Mouse (Mus musculus) midbrain, embryonic 13.5 days (tissue): ENCODE results near the gene Nlgn3. TPM values are rescaled to one million over a fixed set of nuclear protein-coding genes. Genes with fewer than 3 reads are reported as not detected.
"Not testable (repeated sequence)": the region's sequence is repeated elsewhere in the genome, so short reads cannot be mapped to it uniquely, and the experiment has no call there.

Experiments
- ATAC-seq: fragments of 200-750 bp; cut with Nextera tagmentation; 2 replicates; pipeline ENCODE4 v1.8.0; 2017; ENCODE audit warnings: mild to moderate bottlenecking, moderate TSS enrichment, moderate library complexity
- H3K27ac ChIP-seq: fragments of 300-500 bp; sonication (generic); 2 replicates; pipeline ENCODE4 v1.5.1; 2015; ENCODE audit warnings: inconsistent platforms, mild to moderate bottlenecking, moderate library complexity
- H3K27me3 ChIP-seq: fragments of 300-500 bp; sonication (generic); 2 replicates; pipeline ENCODE4 v1.6.1; 2015; ENCODE audit warnings: mild to moderate bottlenecking, inconsistent platforms
- H3K36me3 ChIP-seq: fragments of 300-500 bp; sonication (generic); 2 replicates; pipeline ENCODE4 v1.6.1; 2015; ENCODE audit warnings: mild to moderate bottlenecking, inconsistent platforms
- H3K4me1 ChIP-seq: fragments of 300-500 bp; sonication (generic); replicated peaks from 2 replicates; pipeline ENCODE4 v1.6.1; 2015; ENCODE audit warnings: inconsistent platforms
- H3K4me2 ChIP-seq: fragments of 300-500 bp; sonication (generic); replicated peaks from 2 replicates; pipeline ENCODE4 v1.6.1; 2015; ENCODE audit warnings: moderate library complexity, mild to moderate bottlenecking, inconsistent platforms
- H3K4me3 ChIP-seq: fragments of 300-500 bp; sonication (generic); replicated peaks from 2 replicates; pipeline ENCODE4 v1.5.1; 2015; ENCODE audit warnings: mild to moderate bottlenecking, inconsistent platforms
- H3K9ac ChIP-seq: fragments of 300-500 bp; sonication (generic); replicated peaks from 2 replicates; pipeline ENCODE4 v1.6.1; 2015; ENCODE audit warnings: mild to moderate bottlenecking, inconsistent platforms
- H3K9me3 ChIP-seq: fragments of 300-500 bp; sonication (generic); 2 replicates; pipeline ENCODE4 v1.6.1; 2016; ENCODE audit warnings: mild to moderate bottlenecking, inconsistent platforms
- WGBS: fragments of 180-500 bp; shearing (Covaris S2); methylation state at CpG from one replicate; pipeline ENCODE4 v1.1.7; 2015; 5-methylcytosine and 5-hydroxymethylcytosine counted together
- polyA plus RNA-seq: library from polyadenylated mRNA; unstranded; fragments of >200 nt; fragmentation: Nextera tagmentation; extraction: Ambion mirVana; gene quantifications from 2 replicates; pipeline ENCODE4 v1.2.1, GENCODE M21; 2015

The Nlgn3 gene
- polyA plus RNA-seq, 1 experiment from 2014 or later, result 56.6 TPM

DNA sequence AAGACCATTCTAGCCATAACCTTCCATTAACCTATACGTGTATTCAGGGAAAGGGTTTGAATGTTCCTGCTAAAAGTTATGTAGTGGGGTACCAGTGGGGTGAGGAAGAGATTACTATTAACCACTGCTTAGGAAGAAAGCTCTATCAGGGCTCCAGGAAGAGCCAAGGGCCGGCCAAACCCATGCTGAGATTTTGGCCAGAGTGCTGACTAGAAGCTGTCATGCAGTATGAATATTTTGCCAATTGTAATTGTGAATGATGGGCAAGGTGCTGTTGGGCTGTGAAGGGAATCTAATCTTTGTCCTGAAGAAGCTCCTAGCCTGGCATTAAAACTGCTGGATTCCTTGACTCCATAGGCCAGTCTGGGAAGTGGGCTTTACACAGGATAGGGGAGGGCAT is 5.7 kb downstream of the Nlgn3 start:
- Histone ChIP-seq H3K4me2 (no peak overlapping the region), H3K9ac (no peak overlapping the region), H3K4me1 (peaks cover 38% of the 10 kb centered on the region), H3K27ac (no peak overlapping the region), H3K4me3 (no peak overlapping the region), H3K27me3 (no peaks in the 10 kb centered on the region; the same call in 1 of the 2 replicates), H3K36me3 (peaks cover 24% of the 10 kb centered on the region), H3K9me3 (no peaks in the 10 kb centered on the region)
- no peak for ATAC-seq
- WGBS, result 44% methylated on average over 2 of the region's 2 CpGs

- no peaks in the 10 kb centered on the region; the same call in 1 of the 2 replicates for H3K27me3 ChIP-seq
- peaks cover 15% of the 10 kb centered on the region for H3K4me1 ChIP-seq
- 91% methylated on average over 5 of the region's 5 CpGs for WGBS
- H3K36me3 ChIP-seq, result peaks cover 50% of the 10 kb centered on the region
- no peak overlapping the region for H3K9ac ChIP-seq
- H3K9me3 ChIP-seq, result no peaks in the 10 kb centered on the region
- no peak overlapping the region for H3K4me2 ChIP-seq
- H3K4me3 ChIP-seq, result no peak overlapping the region
- no peak for ATAC-seq
- no peak overlapping the region for H3K27ac ChIP-seq
Measured at GRCm38 (mm10) chrX:101309299-101309698, 10.3 kb downstream of the Nlgn3 start.

DNA sequence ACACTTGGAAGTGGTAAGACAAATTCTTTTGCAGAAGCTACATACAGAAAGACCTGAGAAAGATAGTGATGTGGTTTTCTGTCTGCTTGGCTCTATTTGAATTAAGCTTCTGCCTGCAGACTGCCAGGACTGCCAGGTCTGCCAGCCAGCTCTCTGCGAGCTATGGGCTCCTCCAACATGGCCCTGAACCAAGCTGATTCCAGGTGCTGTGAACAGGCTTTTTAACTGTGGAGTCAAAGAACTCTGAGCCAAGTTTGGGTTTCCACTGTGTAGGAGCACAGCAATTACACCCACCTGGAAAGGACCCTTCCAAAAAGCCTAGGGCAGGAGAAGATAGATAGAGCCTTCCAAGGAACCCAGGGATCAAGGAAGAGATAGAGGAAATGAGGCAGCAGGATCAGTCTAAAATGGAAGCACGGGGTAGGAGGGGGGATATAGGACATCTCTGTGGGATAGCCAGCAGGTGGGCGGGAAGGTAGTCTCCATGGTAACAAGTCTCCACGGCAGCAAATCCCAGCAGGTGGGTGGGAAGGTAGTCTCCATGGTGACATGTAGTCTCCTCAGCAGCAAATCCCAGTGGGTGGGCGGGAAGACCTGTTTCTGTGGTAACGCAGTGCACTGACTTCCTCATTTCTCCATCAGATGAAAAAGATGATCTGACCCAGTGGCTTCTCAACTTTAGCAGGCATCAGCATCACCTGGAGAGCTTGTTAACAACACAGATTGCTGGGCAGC is 14.8 kb downstream of the Nlgn3 start:
- Histone ChIP-seq H3K4me2 (no peak overlapping the region), H3K9ac (no peak overlapping the region), H3K4me1 (peaks cover 14% of the 10 kb centered on the region), H3K27me3 (no peaks in the 10 kb centered on the region), H3K27ac (no peak overlapping the region), H3K36me3 (peaks cover 59% of the 10 kb centered on the region), H3K4me3 (no peak overlapping the region), H3K9me3 (no peaks in the 10 kb centered on the region)
- peak; percentile 86 for ATAC-seq
- 34% methylated on average over 6 of the region's 6 CpGs for WGBS

DNA sequence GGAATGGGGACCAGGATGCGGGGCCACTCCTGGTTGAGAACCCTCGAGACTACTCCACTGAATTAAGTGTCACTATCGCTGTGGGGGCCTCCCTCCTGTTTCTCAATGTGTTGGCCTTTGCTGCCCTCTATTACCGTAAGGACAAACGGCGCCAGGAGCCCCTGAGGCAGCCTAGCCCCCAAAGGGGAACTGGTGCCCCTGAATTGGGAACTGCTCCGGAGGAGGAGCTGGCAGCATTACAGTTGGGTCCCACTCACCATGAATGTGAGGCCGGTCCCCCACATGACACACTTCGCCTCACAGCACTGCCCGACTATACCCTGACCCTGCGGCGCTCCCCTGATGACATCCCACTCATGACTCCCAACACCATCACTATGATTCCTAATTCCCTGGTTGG is 20.8 kb downstream of the Nlgn3 start:
- Histone ChIP-seq H3K4me1 (no peaks in the 10 kb centered on the region), H3K27me3 (no peaks in the 10 kb centered on the region), H3K27ac (no peak overlapping the region), H3K4me3 (no peak overlapping the region), H3K9me3 (no peaks in the 10 kb centered on the region), H3K4me2 (no peak overlapping the region), H3K9ac (no peak overlapping the region), H3K36me3 (peaks cover 56% of the 10 kb centered on the region)
- WGBS, result 84% methylated on average over 12 of the region's 12 CpGs
- ATAC-seq, result no peak

- Histone ChIP-seq H3K4me2 (no peak overlapping the region), H3K36me3 (peaks cover 8% of the 10 kb centered on the region; the same call in 1 of the 2 replicates), H3K4me3 (no peak overlapping the region), H3K27me3 (no peaks in the 10 kb centered on the region), H3K9ac (no peak overlapping the region), H3K27ac (no peak overlapping the region), H3K4me1 (no peaks in the 10 kb centered on the region), H3K9me3 (no peaks in the 10 kb centered on the region)
- 62% methylated on average over 8 of the region's 8 CpGs for WGBS
- ATAC-seq, result no peak
Measured at GRCm38 (mm10) chrX:101325989-101326899, 27.3 kb downstream of the Nlgn3 start.

DNA sequence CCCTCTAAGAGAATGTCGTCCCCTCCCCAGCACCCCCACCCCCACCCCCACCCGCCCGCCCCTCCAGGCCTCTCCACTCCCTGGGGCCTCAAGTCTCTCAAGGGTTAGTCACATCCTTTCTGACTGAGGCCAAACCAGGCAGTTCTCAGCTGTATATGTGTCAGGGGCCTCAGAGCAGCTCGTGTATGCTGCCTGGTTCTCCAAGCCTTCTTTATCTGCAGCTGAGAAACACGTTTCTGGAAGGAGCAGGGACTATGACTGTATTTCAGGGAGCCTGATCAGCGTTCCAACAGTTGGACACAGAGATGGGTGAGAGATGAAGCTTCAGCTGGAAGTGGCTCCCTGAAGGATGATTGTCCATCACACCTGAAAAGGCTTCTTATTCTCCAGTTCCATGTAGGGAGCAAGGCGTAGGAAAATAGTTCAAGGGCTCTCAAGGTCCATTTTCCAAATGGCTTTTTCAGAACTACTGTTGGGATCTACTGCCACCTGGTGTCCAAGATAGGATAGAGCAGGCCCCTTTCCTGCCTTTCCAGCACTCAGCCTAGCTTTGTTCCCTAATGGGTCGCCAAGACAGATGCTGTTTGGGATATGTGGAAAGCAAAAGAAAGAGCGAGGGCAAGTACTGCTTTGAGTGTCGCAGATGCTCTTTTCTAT is 30.5 kb downstream of the Nlgn3 start:
- H3K4me1 ChIP-seq, result peaks cover 5% of the 10 kb centered on the region; the same call in 1 of the 2 replicates
- H3K9ac ChIP-seq, result no peak overlapping the region
- WGBS, result 30% methylated on average over 10 of the region's 10 CpGs
- no peaks in the 10 kb centered on the region for H3K9me3 ChIP-seq
- 0 out of 2 replicates have a peak overlapping the region, but pooled peaks have one; percentile 22 for H3K4me2 ChIP-seq
- H3K27ac ChIP-seq, result peak overlapping the region; percentile 58; the same call in 1 of the 2 replicates
- no peaks in the 10 kb centered on the region for H3K27me3 ChIP-seq
- H3K4me3 ChIP-seq, result no peak overlapping the region
- H3K36me3 ChIP-seq, result no peaks in the 10 kb centered on the region
- no peak for ATAC-seq

- Histone ChIP-seq H3K36me3 (no peaks in the 10 kb centered on the region), H3K9me3 (no peaks in the 10 kb centered on the region), H3K4me3 (peak overlapping the region; percentile 36), H3K27ac (peak overlapping the region; percentile 93), H3K4me1 (peaks cover 5% of the 10 kb centered on the region; the same call in 1 of the 2 replicates), H3K4me2 (peak overlapping the region; percentile 49), H3K27me3 (no peaks in the 10 kb centered on the region), H3K9ac (peak overlapping the region; percentile 51)
- WGBS, result 51% methylated on average over 9 of the region's 9 CpGs
- peak; percentile 55 for ATAC-seq
Measured at GRCm38 (mm10) chrX:101332031-101332374, 33.0 kb downstream of the Nlgn3 start.

GRCm38 (mm10) chrX:101332375-101333211 is 33.6 kb downstream of the Nlgn3 start:
- Histone ChIP-seq H3K27me3 (no peaks in the 10 kb centered on the region), H3K9ac (peak overlapping the region; percentile 51), H3K36me3 (no peaks in the 10 kb centered on the region), H3K9me3 (no peaks in the 10 kb centered on the region), H3K4me2 (peak overlapping the region; percentile 51), H3K27ac (peak overlapping the region; percentile 93), H3K4me1 (peaks cover 5% of the 10 kb centered on the region; the same call in 1 of the 2 replicates), H3K4me3 (peak overlapping the region; percentile 36)
- 26% methylated on average over 33 of the region's 49 CpGs for WGBS
- ATAC-seq, result peak; percentile 98

DNA sequence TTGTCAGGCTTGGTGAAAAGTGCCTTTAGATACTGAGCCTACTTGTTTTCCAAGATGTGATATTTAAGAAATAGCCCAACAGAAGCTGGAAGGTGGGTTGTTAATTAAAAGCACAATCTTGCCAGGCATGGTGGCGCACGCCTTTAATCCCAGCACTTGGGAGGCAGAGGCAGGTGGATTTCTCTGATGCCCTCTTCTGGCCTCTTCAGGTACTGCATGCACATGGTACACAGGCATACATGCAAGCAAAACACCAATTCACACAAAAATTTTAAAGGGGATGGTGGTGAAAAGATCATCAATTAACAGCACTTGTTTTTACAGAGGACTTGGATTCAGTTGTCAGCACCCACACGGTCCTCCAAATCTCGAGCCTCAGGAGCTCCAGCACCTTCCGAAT is 35.6 kb downstream of the Nlgn3 start:
- H3K27me3 ChIP-seq, result no peaks in the 10 kb centered on the region

DNA sequence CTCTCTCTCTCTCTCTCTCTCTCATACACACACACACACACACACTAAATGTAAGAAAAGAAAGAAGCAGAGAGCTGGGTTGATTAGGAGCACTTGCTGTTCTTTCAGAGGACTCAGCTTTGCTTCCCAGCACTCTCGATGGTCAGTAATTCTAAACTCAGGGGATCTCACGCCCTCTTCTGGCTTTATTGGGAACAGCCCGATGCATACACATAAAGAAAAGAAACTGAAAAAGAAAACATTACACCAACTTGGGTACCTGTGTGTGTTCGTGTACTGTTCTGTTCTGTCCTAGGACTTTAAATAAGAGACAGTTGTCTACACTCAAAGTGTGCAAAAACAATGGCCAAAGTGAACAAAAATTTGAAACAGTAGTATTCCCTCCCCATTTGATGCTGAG is 39.7 kb downstream of the Nlgn3 start:
- H3K4me3 ChIP-seq, result no peak overlapping the region
- no peaks in the 10 kb centered on the region for H3K36me3 ChIP-seq
- H3K27ac ChIP-seq, result no peak overlapping the region
- H3K4me2 ChIP-seq, result no peak overlapping the region
- H3K9me3 ChIP-seq, result no peaks in the 10 kb centered on the region
- peaks cover under 1% of the 10 kb centered on the region; the same call in 1 of the 2 replicates for H3K4me1 ChIP-seq
- no peak for ATAC-seq
- WGBS, result 54% methylated on average over 4 of the region's 4 CpGs
- H3K27me3 ChIP-seq, result no peaks in the 10 kb centered on the region
- H3K9ac ChIP-seq, result no peak overlapping the region

More for the DNA sequence above, 35.6 kb downstream of the Nlgn3 start:
- WGBS, result 87% methylated on average over 5 of the region's 5 CpGs
- Histone ChIP-seq H3K4me2 (no peak overlapping the region), H3K4me1 (peaks cover 5% of the 10 kb centered on the region; the same call in 1 of the 2 replicates), H3K27ac (no peak overlapping the region), H3K36me3 (no peaks in the 10 kb centered on the region), H3K9me3 (no peaks in the 10 kb centered on the region), H3K9ac (no peak overlapping the region), H3K4me3 (no peak overlapping the region)
- no peak for ATAC-seq

DNA sequence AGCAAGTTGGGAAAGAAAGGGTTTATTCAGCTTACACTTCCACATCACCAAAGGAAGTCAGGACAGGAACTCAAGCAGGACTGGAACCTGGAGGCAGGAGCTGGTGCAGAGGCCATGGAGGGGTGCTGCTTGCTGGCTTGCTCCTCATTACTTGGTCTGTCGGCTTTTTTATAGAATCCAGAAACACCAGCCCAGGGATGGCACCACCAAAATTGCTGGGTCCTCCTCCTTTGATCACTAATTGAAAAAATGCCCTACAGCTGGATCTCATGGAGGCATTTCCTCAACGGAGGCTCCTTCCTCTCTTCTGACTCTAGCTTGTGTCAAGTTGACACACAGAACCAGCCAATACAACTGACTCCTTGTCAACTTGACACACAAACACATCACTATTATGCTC is 43.9 kb downstream of the Nlgn3 start:
- not testable (repeated sequence) for H3K9me3 ChIP-seq, H3K9ac ChIP-seq, H3K4me2 ChIP-seq, H3K36me3 ChIP-seq, H3K27ac ChIP-seq, H3K4me1 ChIP-seq, H3K27me3 ChIP-seq, ATAC-seq, H3K4me3 ChIP-seq
- 64% methylated on average over 2 of the region's 2 CpGs for WGBS
